Mouse (Mus musculus): ENCODE results near the gene Tgm2.

- TF ChIP-seq CTCF (IDR thresholded peaks at IDR 0.05; ENCODE audit: borderline replicate concordance, insufficient read depth, low read length), result no peak
- no peak for TF ChIP-seq POLR2A (IDR thresholded peaks at IDR 0.05; ENCODE audit: low read depth, low read length)
Measured at GRCm38 (mm10) chr2:158137771-158138170, 8.5 kb downstream of the Tgm2 start.
